ENCODE assay signal across 20 mouse cellular contexts in genomic region chr9:98387741-98388632, GRCm38 (mm10). TPM values are rescaled to one million over a fixed set of nuclear protein-coding genes. Genes with fewer than 3 reads are reported as not detected.
DNase-seq lines count a peak whose midpoint lies in the region; ATAC-seq lines count a peak whose summit lies in the region.
"Had no signal": no experiment of that assay in that cellular context is flagged by ENCODE, and none has a peak within 500 bp of the region (broad histone marks: within the 10 kb centered on the region; RNA-seq: fewer than 3 reads in every experiment).

No protein-coding gene starts in this region.

- intact Hi-C loops in heart, postnatal 36 days (cut with DNase I): no loop called here
- intact Hi-C loops in heart, postnatal 14 days (cut with DNase I): no loop called here

- H3K4me1 ChIP-seq in embryonic facial prominence, embryonic 12.5 days: peaks cover 13% of the 10 kb centered on the region
- H3K4me1 ChIP-seq: forebrain, embryonic 10.5 days; liver, embryonic 15.5 days had no signal

- H3K9ac ChIP-seq in embryonic facial prominence, embryonic 12.5 days: no peak overlapping the region
- H3K9ac ChIP-seq: embryonic facial prominence, embryonic 15.5 days; liver, embryonic 15.5 days had no signal

- H3K4me3 ChIP-seq in embryonic facial prominence, embryonic 12.5 days: no peak overlapping the region
- H3K4me3 ChIP-seq: embryonic facial prominence, embryonic 15.5 days; forebrain, embryonic 10.5 days; heart, adult 2 months; liver, embryonic 15.5 days had no signal

- 42% methylated on average over 10 of the region's 10 CpGs for WGBS in embryonic facial prominence, embryonic 12.5 days

- no peaks in the 10 kb centered on the region for H3K36me3 ChIP-seq in embryonic facial prominence, embryonic 12.5 days
- H3K36me3 ChIP-seq: embryonic facial prominence, embryonic 15.5 days; forebrain, embryonic 10.5 days had no signal

- no peak overlapping the region for H3K4me2 ChIP-seq in embryonic facial prominence, embryonic 12.5 days (replicated peaks)
- H3K4me2 ChIP-seq: embryonic facial prominence, embryonic 15.5 days; liver, embryonic 15.5 days had no signal

- no peak for DNase-seq in frontal cortex, postnatal 25 days (ENCODE audit: low spot score in 2 of 2)
- DNase-seq in heart, postnatal 36 days: peak; percentile 8 to 10
- DNase-seq in heart, postnatal 14 days: no peak
- DNase-seq in forelimb bud, embryonic 11.5 days (ENCODE audit: low read depth, low spot score): peak; percentile 8
- DNase-seq: adrenal gland, postnatal 25 days; cerebellum, adult 9-10 months; kidney, adult 8-10 months; layer of hippocampus, postnatal 36 days had no signal

- 0 out of 2 replicates have a peak overlapping the region, but pooled peaks have one; percentile 32 for H3K27ac ChIP-seq in embryonic facial prominence, embryonic 12.5 days
- H3K27ac ChIP-seq: embryonic facial prominence, embryonic 15.5 days; forebrain, embryonic 10.5 days; heart, adult 2 months; liver, embryonic 15.5 days; stomach, postnatal 0 days had no signal

- no peaks in the 10 kb centered on the region for H3K27me3 ChIP-seq in embryonic facial prominence, embryonic 12.5 days
- H3K27me3 ChIP-seq: embryonic facial prominence, embryonic 15.5 days; liver, embryonic 15.5 days had no signal

- ATAC-seq in frontal cortex, adult (ENCODE audit: low TSS enrichment): peak; percentile 60
- no peak for ATAC-seq in embryonic facial prominence, embryonic 12.5 days (ENCODE audit: insufficient number of reproducible peaks, insufficient read depth, low FRiP score, low TSS enrichment)
- no peak for ATAC-seq in monocyte, adult 5-6 weeks (replicated peaks; ENCODE audit: insufficient number of reproducible peaks, low FRiP score, low TSS enrichment, poor library complexity, severe bottlenecking)
- ATAC-seq: inflammation-experienced regulatory T-cells, adult 6 months; lung, postnatal 0 days; midbrain, embryonic 16.5 days had no signal

- no peaks in the 10 kb centered on the region for H3K9me3 ChIP-seq in embryonic facial prominence, embryonic 12.5 days
- H3K9me3 ChIP-seq: embryonic facial prominence, embryonic 15.5 days; forebrain, embryonic 10.5 days; liver, embryonic 15.5 days had no signal

RNA-seq across cellular contexts. Expression of gene Rbp1, which starts 34.8 kb away (rescaled TPM):
- 1 to 10 TPM; 6.7 to 7.5 TPM for total RNA-seq in heart, postnatal 36 days (2021)
- total RNA-seq in heart, postnatal 14 days (2021): 1 to 10 TPM; 7.6 to 8.2 TPM
- 81.0 and 85.8 TPM in 2 replicates for polyA plus RNA-seq in embryonic facial prominence, embryonic 12.5 days (2016; fragmentation: Nextera tagmentation; extraction: Ambion mirVana)
- total RNA-seq in monocyte, adult 5-6 weeks (2017): not detected in 3 replicates
- total RNA-seq: megakaryocyte, adult 5-6 weeks had no signal
- polyA plus RNA-seq: inflammation-experienced regulatory T-cells, adult 6 months had no signal

Comparison
In these comparisons a context has a peak if more than half of its experiments do, and no peak if none do; other contexts are left out.
1. DNase-seq: peak in heart, postnatal 36 days (2 of 2) and forelimb bud, embryonic 11.5 days (single experiment); none in frontal cortex, postnatal 25 days (0 of 2) and heart, postnatal 14 days (0 of 2).